In the genomic region with DNA sequence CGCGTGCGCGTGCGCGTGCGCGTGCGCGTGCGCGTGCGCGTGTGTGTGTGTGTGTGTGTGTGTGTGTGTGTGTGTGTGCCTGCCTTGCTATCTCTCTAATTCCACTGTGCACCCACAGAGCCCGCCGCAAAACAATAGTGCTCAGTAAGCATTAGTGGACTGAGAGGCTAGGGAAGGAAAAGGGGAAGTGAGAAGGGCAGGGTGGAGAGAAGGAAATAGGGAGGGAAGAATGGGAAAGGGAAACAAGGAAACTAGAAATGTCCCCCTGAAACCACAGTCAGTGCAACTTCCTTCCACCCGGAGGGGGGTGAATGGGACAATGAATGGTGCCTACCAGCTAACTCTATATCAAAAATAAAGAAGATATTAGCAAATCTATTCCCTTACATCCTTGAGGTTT, we compare ENCODE assay signal across 16 mouse cellular contexts.
"Had no signal": no experiment of that assay in that cellular context is flagged by ENCODE, and none has a peak within 500 bp of the region (broad histone marks: within the 10 kb centered on the region; RNA-seq: fewer than 3 reads in every experiment).

No protein-coding gene starts in this region.

- H3K27ac ChIP-seq: kidney, postnatal 0 days; limb, embryonic 10.5 days; liver, embryonic 15.5 days; midbrain, embryonic 12.5 days; neural tube, embryonic 15.5 days had no signal

- H3K9ac ChIP-seq: liver, embryonic 15.5 days; midbrain, embryonic 12.5 days; neural tube, embryonic 15.5 days had no signal

- ATAC-seq: lung, postnatal 0 days had no signal

- DNase-seq: kidney, adult 9 months; kidney, postnatal 36 days; layer of hippocampus, adult 9-11 months; lung, adult 2 months; lung, postnatal 36 days; right cerebral cortex, adult 18-20 months; right cerebral cortex, postnatal 25 days; thymus, adult 18-20 months; thymus, postnatal 14 days had no signal

- H3K4me1 ChIP-seq: limb, embryonic 10.5 days; liver, embryonic 15.5 days; megakaryocyte, embryonic 14.5 days; midbrain, embryonic 12.5 days; neural tube, embryonic 15.5 days had no signal

- H3K9me3 ChIP-seq: limb, embryonic 10.5 days; liver, embryonic 15.5 days; megakaryocyte, embryonic 14.5 days; midbrain, embryonic 12.5 days; neural tube, embryonic 15.5 days had no signal

- H3K36me3 ChIP-seq: limb, embryonic 10.5 days; liver, embryonic 15.5 days; midbrain, embryonic 12.5 days; neural tube, embryonic 15.5 days had no signal

- H3K27me3 ChIP-seq: liver, embryonic 15.5 days; midbrain, embryonic 12.5 days; neural tube, embryonic 15.5 days had no signal

- H3K4me3 ChIP-seq: limb, embryonic 10.5 days; liver, embryonic 15.5 days; megakaryocyte, embryonic 14.5 days; midbrain, embryonic 12.5 days; neural tube, embryonic 15.5 days had no signal
